Mouse (Mus musculus) kidney, adult 2 months (tissue): ENCODE results near the gene Tmem86a.

Source experiments
- CTCF ChIP-seq: fragments of 200-500 bp; conservative IDR thresholded peaks from 2 replicates; pipeline ENCODE4 v1.5.1; 2011; ENCODE audit warnings: low read depth, mild to moderate bottlenecking, control low read depth, low read length, moderate library complexity, mixed read lengths; ENCODE audit not compliant: insufficient read depth, insufficient read length
- POLR2A ChIP-seq: fragments of 200-500 bp; IDR thresholded peaks from one replicate; pipeline ENCODE4 v1.6.1; 2011; ENCODE audit warnings: low read depth, low read length, control low read depth

DNA sequence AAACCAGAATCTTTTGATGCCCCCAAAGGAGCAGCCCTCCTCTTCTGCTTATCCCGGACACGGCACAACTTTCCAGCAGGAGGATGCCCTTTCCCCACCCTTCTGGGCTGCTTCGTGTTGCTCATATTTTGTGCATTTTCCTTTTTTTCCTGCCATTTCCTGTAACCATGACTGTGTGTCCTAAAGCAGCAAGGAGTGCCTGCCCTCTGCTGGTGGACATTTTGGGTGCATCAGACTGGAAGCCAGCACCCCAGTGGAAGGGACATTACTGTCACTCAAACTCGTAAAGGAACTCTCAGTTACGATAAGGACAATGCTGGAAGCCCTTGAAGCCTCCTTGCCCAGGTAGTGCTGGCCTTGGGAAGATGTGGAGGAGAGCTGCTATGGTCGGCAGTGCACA lies 30.9 kb downstream of the Tmem86a start:
- TF ChIP-seq CTCF (peak; percentile 95), POLR2A (no peak)
